Mouse (Mus musculus) testis, adult 2 months (tissue): ENCODE data around the gene Kcnk13.

ENCODE experiments used
- CTCF ChIP-seq: fragments of 200-500 bp; IDR thresholded peaks from 2 replicates; pipeline ENCODE4 v1.5.1; 2012; ENCODE audit warnings: low read depth, mild to moderate bottlenecking, inconsistent platforms, low read length, moderate library complexity; ENCODE audit not compliant: control insufficient read depth, insufficient read depth, insufficient replicate concordance
- POLR2A ChIP-seq: fragments of 200-500 bp; IDR thresholded peaks from 2 replicates; pipeline ENCODE4 v1.6.1; 2012; ENCODE audit warnings: low read depth, mild to moderate bottlenecking, inconsistent platforms, low read length, moderate library complexity; ENCODE audit not compliant: control insufficient read depth

GRCm38 (mm10) chr12:100099971-100100706 is 135.8 kb downstream of the Kcnk13 start:
- TF ChIP-seq POLR2A: no peak
- no peak for TF ChIP-seq CTCF
